Mouse (Mus musculus) heart, embryonic 10.5 days (tissue): Measurements from ENCODE around the gene Gm10037. TPM values are rescaled to one million over a fixed set of nuclear protein-coding genes. Genes with fewer than 3 reads are reported as not detected.
"Not testable (repeated sequence)": the region's sequence is repeated elsewhere in the genome, so short reads cannot be mapped to it uniquely, and the experiment has no call there.

Source experiments
- DNase-seq: peaks from one replicate; pipeline ENCODE4 v3.0.0-alpha.2; 2017; ENCODE audit warnings: low spot score
- H3K27ac ChIP-seq: fragments of 300-500 bp; sonication (generic); 2 replicates; pipeline ENCODE4 v1.5.1; 2016; ENCODE audit warnings: mild to moderate bottlenecking
- H3K27me3 ChIP-seq: fragments of 300-500 bp; sonication (generic); 2 replicates; pipeline ENCODE4 v1.6.1; 2016; ENCODE audit warnings: mild to moderate bottlenecking; ENCODE audit not compliant: poor library complexity, insufficient read depth, severe bottlenecking
- H3K36me3 ChIP-seq: fragments of 300-500 bp; sonication (generic); 2 replicates; pipeline ENCODE4 v1.6.1; 2016; ENCODE audit warnings: mild to moderate bottlenecking, moderate library complexity
- H3K4me1 ChIP-seq: fragments of 300-500 bp; sonication (generic); 2 replicates; pipeline ENCODE4 v1.6.1; 2016; ENCODE audit warnings: mild to moderate bottlenecking
- H3K4me3 ChIP-seq: fragments of 300-500 bp; sonication (generic); 2 replicates; pipeline ENCODE4 v1.5.1; 2016; ENCODE audit warnings: mild to moderate bottlenecking, moderate library complexity
- H3K9me3 ChIP-seq: fragments of 300-500 bp; sonication (generic); 2 replicates; pipeline ENCODE4 v1.6.1; 2016; ENCODE audit warnings: mild to moderate bottlenecking, moderate library complexity
- WGBS: fragments of 180-500 bp; shearing (Covaris S2); methylation state at CpG from one replicate; pipeline ENCODE4 v1.1.7; 2016; 5-methylcytosine and 5-hydroxymethylcytosine counted together
- polyA plus RNA-seq: library from polyadenylated mRNA; unstranded; fragments of >200 nt; fragmentation: Nextera tagmentation; extraction: Ambion mirVana; gene quantifications from 2 replicates; pipeline ENCODE4 v1.2.1, GENCODE M21; 2016

The Gm10037 gene
- polyA plus RNA-seq, 1 experiment from 2014 or later = 2.2 TPM

- H3K36me3 ChIP-seq = no peaks in the 10 kb centered on the region
- DNase-seq = no peak
- H3K4me3 ChIP-seq = no peak overlapping the region
- no peak overlapping the region for H3K27ac ChIP-seq
- H3K27me3 ChIP-seq = no peaks in the 10 kb centered on the region
- no peaks in the 10 kb centered on the region for H3K4me1 ChIP-seq
- whole genome bisulfite sequencing = 72% methylated on average over 3 of the region's 3 CpGs
- H3K9me3 ChIP-seq = no peaks in the 10 kb centered on the region
Measured at GRCm38 (mm10) chr13:67850361-67850760, 19.5 kb downstream of the Gm10037 start.

DNA sequence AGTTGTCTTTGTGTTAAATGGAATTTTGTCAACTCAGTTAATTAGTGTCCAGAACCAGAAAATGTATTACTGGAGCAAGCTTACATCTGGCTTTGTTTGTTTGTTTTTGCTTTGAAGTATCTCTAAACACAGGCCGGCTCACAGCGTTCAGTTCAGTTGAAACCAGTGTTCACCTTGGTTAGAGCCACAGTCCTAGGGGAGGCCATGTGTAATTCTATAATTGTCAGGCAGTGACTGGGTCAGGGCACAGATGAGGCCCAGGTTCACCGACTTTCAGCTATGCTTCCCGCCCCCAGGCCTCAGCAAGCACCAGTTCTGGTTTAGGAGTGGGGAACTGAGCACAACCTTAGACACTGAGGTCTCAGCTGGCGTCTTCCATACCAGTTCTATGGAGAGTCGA is 22.2 kb downstream of the Gm10037 start:
- Histone ChIP-seq H3K4me3 (no peak overlapping the region), H3K27ac (no peak overlapping the region), H3K9me3 (no peaks in the 10 kb centered on the region), H3K4me1 (no peaks in the 10 kb centered on the region), H3K27me3 (no peaks in the 10 kb centered on the region), H3K36me3 (no peaks in the 10 kb centered on the region)
- no peak for DNase-seq
- 82% methylated on average over 6 of the region's 6 CpGs for WGBS

GRCm38 (mm10) chr13:67853983-67854382 is 23.1 kb downstream of the Gm10037 start:
- H3K27me3 ChIP-seq = no peaks in the 10 kb centered on the region
- WGBS = 81% methylated on average over 2 of the region's 2 CpGs
- no peak overlapping the region for H3K4me3 ChIP-seq
- H3K9me3 ChIP-seq = no peaks in the 10 kb centered on the region
- no peaks in the 10 kb centered on the region for H3K36me3 ChIP-seq
- no peaks in the 10 kb centered on the region for H3K4me1 ChIP-seq
- H3K27ac ChIP-seq = no peak overlapping the region
- no peak for DNase-seq

DNA sequence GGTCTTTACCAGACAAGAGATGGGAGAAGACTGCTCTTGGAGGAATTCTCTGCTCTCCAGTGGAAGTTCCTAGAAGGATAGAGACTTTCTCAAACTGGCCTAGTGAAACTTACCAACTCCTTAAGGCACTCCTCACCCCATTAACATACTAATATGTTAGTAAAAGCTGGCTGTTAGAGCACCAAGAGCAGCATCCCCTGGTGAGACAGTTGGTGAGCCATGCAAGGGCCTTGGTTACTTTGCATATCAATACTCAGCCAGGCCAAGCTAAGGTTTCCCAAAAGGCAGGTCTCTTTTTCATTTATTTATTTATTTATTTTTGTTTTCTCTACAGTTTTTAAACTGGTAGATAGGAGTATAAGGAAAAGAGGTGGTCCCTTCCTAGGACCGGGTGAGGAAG is 26.4 kb downstream of the Gm10037 start:
- Histone ChIP-seq H3K4me1 (no peaks in the 10 kb centered on the region), H3K9me3 (no peaks in the 10 kb centered on the region), H3K27me3 (no peaks in the 10 kb centered on the region), H3K27ac (no peak overlapping the region), H3K36me3 (no peaks in the 10 kb centered on the region), H3K4me3 (no peak overlapping the region)
- 5% methylated on average over 1 of the region's 1 CpGs for WGBS
- no peak for DNase-seq

DNA sequence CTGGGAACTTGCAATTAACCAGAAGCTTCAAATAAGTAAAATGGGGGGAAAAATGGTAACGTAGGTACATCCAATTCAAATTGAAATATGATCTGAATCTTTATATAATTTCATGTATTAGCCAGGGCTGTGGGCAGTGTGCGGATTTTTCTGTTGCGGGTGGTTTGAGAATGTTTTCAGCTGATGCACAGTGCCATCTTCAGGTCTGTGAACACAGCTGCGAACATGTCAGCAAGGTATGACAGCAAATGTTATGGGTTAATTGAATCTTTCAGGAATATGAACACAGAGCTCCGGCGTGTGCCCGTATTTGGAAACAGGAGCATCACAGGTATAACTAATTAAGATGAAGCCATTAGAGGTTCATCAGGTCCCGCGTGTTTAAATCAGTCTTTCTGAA is 31.6 kb downstream of the Gm10037 start:
- DNase-seq = no peak

GRCm38 (mm10) chr13:67863026-67863425 is 32.1 kb downstream of the Gm10037 start, which contains the start of gene BC048507:
TSS of gene BC048507 (plus strand) at chr13:67863326.
- DNase-seq = no peak
- 68% methylated on average over 11 of the region's 11 CpGs for WGBS
- H3K4me1 ChIP-seq = no peaks in the 10 kb centered on the region
- no peaks in the 10 kb centered on the region for H3K27me3 ChIP-seq
- H3K9me3 ChIP-seq = no peaks in the 10 kb centered on the region
- H3K36me3 ChIP-seq = no peaks in the 10 kb centered on the region
- H3K4me3 ChIP-seq = no peak within 1 kb of the TSS
- no peak within 1 kb of the TSS for H3K27ac ChIP-seq

More for the DNA sequence above, 31.6 kb downstream of the Gm10037 start:
- H3K4me3 ChIP-seq = no peak overlapping the region
- H3K4me1 ChIP-seq = no peaks in the 10 kb centered on the region
- H3K27me3 ChIP-seq = no peaks in the 10 kb centered on the region
- H3K9me3 ChIP-seq = no peaks in the 10 kb centered on the region
- no peaks in the 10 kb centered on the region for H3K36me3 ChIP-seq
- WGBS = 80% methylated on average over 9 of the region's 9 CpGs
- H3K27ac ChIP-seq = no peak overlapping the region

DNA sequence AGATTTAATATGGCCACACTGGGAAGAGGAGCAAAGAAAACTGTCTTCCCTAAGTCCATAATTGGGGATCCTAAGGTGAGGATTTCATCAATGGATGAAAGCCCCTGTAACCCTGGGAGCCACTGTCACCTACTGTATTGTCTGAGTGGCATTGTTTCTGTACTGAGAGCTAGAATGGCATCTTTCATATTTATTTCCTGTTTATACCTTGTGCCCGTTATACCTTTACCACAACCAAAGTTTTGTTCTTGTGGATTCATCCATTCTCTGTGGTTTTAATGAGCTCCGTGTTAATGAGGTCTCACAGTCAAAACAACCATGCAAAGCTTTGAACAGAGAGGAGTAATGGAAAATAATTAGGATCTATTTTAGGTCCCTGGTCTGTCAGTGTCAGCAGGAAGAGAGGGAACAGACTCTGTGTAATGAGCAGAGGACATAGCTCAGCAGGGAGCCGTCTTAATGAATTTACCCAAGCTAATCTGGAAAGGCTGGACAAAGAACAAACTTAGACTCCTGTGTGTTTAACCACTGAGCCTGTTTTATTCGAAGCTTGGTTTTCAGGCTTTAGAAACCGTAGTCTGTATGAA is 34.0 kb downstream of the Gm10037 start:
- 62% methylated on average over 5 of the region's 5 CpGs for WGBS
- Histone ChIP-seq H3K36me3 (no peaks in the 10 kb centered on the region), H3K27ac (no peak overlapping the region), H3K9me3 (no peaks in the 10 kb centered on the region), H3K27me3 (no peaks in the 10 kb centered on the region), H3K4me1 (no peaks in the 10 kb centered on the region), H3K4me3 (no peak overlapping the region)
- no peak for DNase-seq

DNA sequence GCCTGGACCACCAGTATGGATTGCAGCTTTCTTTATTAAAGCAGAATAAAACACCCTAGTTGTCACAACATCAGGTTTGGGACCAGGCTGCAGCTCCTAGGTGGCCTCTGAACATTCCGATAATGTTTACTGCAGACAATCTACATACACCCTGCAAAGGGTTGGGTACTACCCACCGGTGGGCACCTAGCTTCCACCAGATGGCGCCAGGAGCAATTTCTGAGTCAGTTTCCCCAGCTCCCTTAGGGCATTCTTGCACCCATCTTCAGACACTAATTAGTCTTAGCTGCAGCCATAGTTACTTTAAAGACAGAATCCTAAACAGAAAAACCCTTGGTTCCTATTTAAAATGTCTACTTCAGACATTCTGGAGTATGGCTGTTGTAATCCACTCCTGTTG is 37.0 kb downstream of the Gm10037 start:
- no peaks in the 10 kb centered on the region for H3K9me3 ChIP-seq

GRCm38 (mm10) chr13:67876049-67876698 is 45.3 kb downstream of the Gm10037 start:
- 0 out of 2 replicates have a peak overlapping the region, but pooled peaks have one; percentile 27 for H3K4me3 ChIP-seq
- H3K36me3 ChIP-seq, H3K4me1 ChIP-seq, DNase-seq, H3K27ac ChIP-seq, H3K27me3 ChIP-seq, H3K9me3 ChIP-seq: not testable (repeated sequence)
- 34% methylated on average over 8 of the region's 12 CpGs for WGBS

More for the DNA sequence above, 37.0 kb downstream of the Gm10037 start:
- Histone ChIP-seq H3K4me3 (no peak overlapping the region), H3K36me3 (no peaks in the 10 kb centered on the region), H3K27me3 (no peaks in the 10 kb centered on the region), H3K27ac (no peak overlapping the region), H3K4me1 (no peaks in the 10 kb centered on the region)
- 21% methylated on average over 3 of the region's 3 CpGs for WGBS
- no peak for DNase-seq

GRCm38 (mm10) chr13:67876699-67877254 is 45.9 kb downstream of the Gm10037 start:
- Histone ChIP-seq H3K9me3 (no peaks in the 10 kb centered on the region), H3K4me3 (no peak overlapping the region), H3K36me3 (no peaks in the 10 kb centered on the region), H3K27me3 (no peaks in the 10 kb centered on the region), H3K27ac (no peak overlapping the region), H3K4me1 (no peaks in the 10 kb centered on the region)
- DNase-seq = no peak
- WGBS = 64% methylated on average over 7 of the region's 7 CpGs

DNA sequence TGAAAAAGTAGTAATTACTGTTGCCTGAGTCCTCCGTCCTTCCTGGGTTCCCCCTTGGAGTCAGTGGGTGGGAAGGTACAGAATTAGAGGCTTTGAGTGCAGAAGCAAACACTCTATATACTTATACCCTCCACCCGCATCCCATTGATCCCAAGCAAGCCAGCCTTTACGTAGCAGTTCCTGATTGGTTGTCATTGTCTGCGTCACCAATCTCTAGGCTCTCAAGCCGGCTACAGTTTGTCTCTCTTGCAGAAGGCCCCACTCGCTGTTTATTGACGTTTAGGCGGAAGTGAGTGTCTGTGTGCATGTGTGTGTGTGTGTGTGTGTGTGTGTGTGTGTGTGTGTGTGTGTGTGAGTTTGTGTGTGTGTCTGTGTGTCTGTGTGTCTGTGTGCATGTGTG is 53.1 kb downstream of the Gm10037 start:
- H3K4me3 ChIP-seq = no peak overlapping the region
- no peak overlapping the region for H3K27ac ChIP-seq
- H3K36me3 ChIP-seq = no peaks in the 10 kb centered on the region
- no peaks in the 10 kb centered on the region for H3K27me3 ChIP-seq
- DNase-seq = peak; percentile 53
- 82% methylated on average over 8 of the region's 8 CpGs for WGBS
- H3K9me3 ChIP-seq = 0 out of 2 replicates have a peak, but pooled peaks cover 5% of the 10 kb centered on the region
- H3K4me1 ChIP-seq = no peaks in the 10 kb centered on the region
